Mouse (Mus musculus): ENCODE measurements around the gene Cdk9.

DNA sequence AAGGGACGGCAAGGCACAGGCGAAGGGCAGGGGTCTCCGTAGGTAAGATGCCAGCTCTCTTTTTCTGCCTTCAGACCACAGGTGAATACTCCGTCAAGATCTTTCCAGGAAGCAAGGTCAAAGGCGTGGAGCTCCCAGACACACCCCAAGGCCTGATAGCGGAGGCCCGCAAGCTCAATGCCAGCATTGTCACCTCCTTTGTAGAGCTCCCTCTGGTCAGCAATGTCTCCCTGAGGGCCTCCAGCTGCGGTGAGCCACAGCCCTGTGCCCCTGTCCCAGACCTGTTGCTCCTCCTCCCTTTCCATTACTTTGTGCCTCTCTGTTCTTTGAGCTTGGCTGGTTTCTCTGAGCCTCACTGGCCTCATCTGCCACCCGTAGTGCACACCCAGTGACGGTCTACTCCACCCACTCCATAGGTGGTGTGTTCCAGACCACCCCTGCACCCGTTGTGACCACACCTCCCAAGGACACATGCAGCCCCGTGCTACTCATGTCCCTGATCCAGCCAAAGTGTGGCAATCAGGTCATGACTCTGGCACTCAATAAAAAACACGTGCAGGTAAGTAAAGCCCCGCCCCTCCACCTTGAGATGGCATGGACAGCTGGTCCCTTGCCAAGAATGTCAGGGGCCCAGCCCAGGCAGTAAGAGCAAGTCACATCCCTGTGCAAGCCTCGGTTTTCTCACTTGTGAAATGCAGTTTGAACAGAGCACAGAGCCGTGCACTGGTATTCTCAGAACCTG, 39.5 kb downstream of the Cdk9 start:
- no peak for TF ChIP-seq CTCF (IDR thresholded peaks at IDR 0.05; ENCODE audit: low read depth)
- TF ChIP-seq EP300 (IDR thresholded peaks at IDR 0.05; ENCODE audit: low read depth) = no peak

Data from heart, postnatal 0 days (tissue).